Mouse (Mus musculus) layer of hippocampus, postnatal 14 days (tissue): Measurements from ENCODE around the gene Mgat5b. TPM values are rescaled to one million over a fixed set of nuclear protein-coding genes. Genes with fewer than 3 reads are reported as not detected.

Experiments
- DNase-seq, 2 experiments: peaks; one replicate each; pipeline ENCODE4 v3.0.0; 2021 to 2022; ENCODE audit warnings: low spot score in 2 of 2, mixed read lengths in 1 of 2
- total RNA-seq, 2 experiments: library from RNA; stranded (reverse); gene quantifications; 2 replicates each; pipeline ENCODE4 v1.2.3; 2021

Mgat5b gene
- total RNA-seq, 2 experiments from 2014 or later, result 44.1 to 44.5 TPM

GRCm38 (mm10) chr11:117029569-117029955, 110.9 kb downstream of the Mgat5b start:
- DNase-seq, result no peak

GRCm38 (mm10) chr11:117030018-117030417, 111.4 kb downstream of the Mgat5b start:
- DNase-seq, result no peak

- DNase-seq, result peak in 1 of 2 experiments; percentile 28
These were observed 111.9 kb downstream of the Mgat5b start for GRCm38 (mm10) chr11:117030471-117031101.

- no peak for DNase-seq
These were observed 112.6 kb downstream of the Mgat5b start for GRCm38 (mm10) chr11:117031249-117031648.

- DNase-seq, result no peak
These were observed 117.1 kb downstream of the Mgat5b start for GRCm38 (mm10) chr11:117035661-117036336.

Other genes starting within 250 kb of the Mgat5b start
- gene St6galnac1, start 143.4 kb upstream of the Mgat5b start, total RNA-seq, result not detected
- gene Mxra7, start 90.8 kb upstream of the Mgat5b start, total RNA-seq, result 10 to 100 TPM; 22.2 to 22.8 TPM
- gene Mettl23, start 75.6 kb upstream of the Mgat5b start, total RNA-seq, result 10 to 100 TPM; 27.3 to 30.0 TPM
- gene Jmjd6, start 75.4 kb upstream of the Mgat5b start, total RNA-seq, result 10 to 100 TPM; 28.8 to 29.3 TPM
- gene Mfsd11, start 66.4 kb upstream of the Mgat5b start, total RNA-seq, result 10 to 100 TPM; 38.5 to 48.9 TPM
- 100 to 1,000 TPM; 171 to 184 TPM for gene Srsf2, start 65.8 kb upstream of the Mgat5b start, total RNA-seq
- 100 to 1,000 TPM; 171 to 174 TPM for gene Sec14l1, start 196.3 kb downstream of the Mgat5b start, total RNA-seq